Mouse (Mus musculus) kidney, postnatal 14 days (tissue): ENCODE measurements at regions not wholly inside any gene's neighbourhood (a gene's known extent, or its start where the extent isn't known, plus 50 kb on each side); places are given as distances from the start of the nearest gene placed in this dataset.
"Not testable (repeated sequence)": the region's sequence is repeated elsewhere in the genome, so short reads cannot be mapped to it uniquely, and the experiment has no call there.

Experiments
- DNase-seq: peaks from one replicate; pipeline ENCODE4 v3.0.0; 2022; ENCODE audit warnings: mixed read lengths

GRCm38 (mm10) chr15:5658796-5659195 lies 414.8 kb upstream of the Ptger4 start:
- no peak for DNase-seq

- peak; percentile 12 for DNase-seq
Measured at GRCm38 (mm10) chr15:5660819-5661218, 416.8 kb upstream of the Ptger4 start.

- DNase-seq, result no peak
Measured at GRCm38 (mm10) chr15:5671781-5672180, 427.8 kb upstream of the Ptger4 start.

- peak; percentile 32 for DNase-seq
Measured at GRCm38 (mm10) chr15:5676704-5677103, 432.7 kb upstream of the Ptger4 start.

GRCm38 (mm10) chr15:5693810-5694209 lies 449.8 kb upstream of the Ptger4 start:
- no peak for DNase-seq

- DNase-seq, result no peak
Measured at GRCm38 (mm10) chr15:5695015-5695414, 451.0 kb upstream of the Ptger4 start.

GRCm38 (mm10) chr15:5708454-5708853 lies 464.5 kb upstream of the Ptger4 start:
- DNase-seq, result no peak

GRCm38 (mm10) chr15:5740658-5741057 lies 496.7 kb upstream of the Ptger4 start:
- no peak for DNase-seq

GRCm38 (mm10) chr15:5743893-5744292 lies 499.9 kb upstream of the Ptger4 start:
- DNase-seq, result no peak

- no peak for DNase-seq
Measured at GRCm38 (mm10) chr15:5758690-5759089, 514.7 kb upstream of the Ptger4 start.

GRCm38 (mm10) chr15:5762216-5762615 lies 518.2 kb upstream of the Ptger4 start:
- DNase-seq, result no peak

GRCm38 (mm10) chr15:5777074-5777473 lies 522.5 kb upstream of the Dab2 start:
- no peak for DNase-seq

- no peak for DNase-seq
Measured at GRCm38 (mm10) chr15:5799917-5800316, 499.7 kb upstream of the Dab2 start.

GRCm38 (mm10) chr15:5811154-5811732 lies 488.3 kb upstream of the Dab2 start:
- no peak for DNase-seq

- DNase-seq, result no peak
Measured at GRCm38 (mm10) chr15:5811958-5812357, 487.6 kb upstream of the Dab2 start.

GRCm38 (mm10) chr15:5817901-5818576 lies 481.5 kb upstream of the Dab2 start:
- DNase-seq, result no peak

- no peak for DNase-seq
Measured at GRCm38 (mm10) chr15:5839963-5840362, 459.6 kb upstream of the Dab2 start.

GRCm38 (mm10) chr15:5841369-5842149 lies 458.0 kb upstream of the Dab2 start:
- not testable (repeated sequence) for DNase-seq

- DNase-seq, result no peak
Measured at GRCm38 (mm10) chr15:5846571-5846970, 453.0 kb upstream of the Dab2 start.

- no peak for DNase-seq
Measured at GRCm38 (mm10) chr15:5847413-5848100, 452.0 kb upstream of the Dab2 start.

- DNase-seq, result no peak
Measured at GRCm38 (mm10) chr15:5852523-5852922, 447.1 kb upstream of the Dab2 start.

- DNase-seq, result no peak
Measured at GRCm38 (mm10) chr15:5869289-5869688, 430.3 kb upstream of the Dab2 start.

- DNase-seq, result no peak
Measured at GRCm38 (mm10) chr15:5869866-5870265, 429.7 kb upstream of the Dab2 start.
